ENCODE assay signal across 27 mouse cellular contexts in the genomic region with DNA sequence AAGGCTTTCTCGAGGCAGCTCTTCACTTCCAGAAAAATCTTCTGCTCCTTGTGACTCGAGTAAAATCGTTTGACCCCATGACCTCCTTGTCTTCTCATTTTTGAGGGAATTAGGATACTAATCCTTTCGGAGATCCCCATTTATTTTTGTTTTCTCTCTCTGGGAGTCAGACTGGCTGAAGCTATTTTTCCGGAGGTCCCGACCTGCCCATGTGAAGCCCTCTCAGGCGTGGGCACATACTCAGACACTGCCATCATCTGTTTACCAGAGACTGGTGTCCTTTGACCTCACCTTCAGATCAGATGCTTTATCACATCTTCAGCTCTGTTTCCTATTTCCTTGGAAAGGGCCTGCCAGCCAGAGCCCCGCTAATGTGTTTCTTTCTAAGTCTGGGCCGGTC.
A peak's percentile ranks its signal among the peaks of the same experiment; 100 is the strongest.
DNase-seq lines count a peak whose midpoint lies in the region; ATAC-seq and TF ChIP-seq lines count a peak whose summit lies in the region.
"Had no signal": no experiment of that assay in that cellular context is flagged by ENCODE, and none has a peak within 500 bp of the region (broad histone marks: within the 10 kb centered on the region; RNA-seq: fewer than 3 reads in every experiment).

No protein-coding gene starts in this region.

- no peaks in the 10 kb centered on the region for H3K36me3 ChIP-seq in forebrain, embryonic 10.5 days (replicated peaks)
- no peaks in the 10 kb centered on the region for H3K36me3 ChIP-seq in forebrain, embryonic 13.5 days (ENCODE audit: poor library complexity, severe bottlenecking)
- H3K36me3 ChIP-seq in embryonic facial prominence, embryonic 10.5 days (replicated peaks): no peaks in the 10 kb centered on the region
- H3K36me3 ChIP-seq: embryonic facial prominence, embryonic 15.5 days; intestine, embryonic 15.5 days; kidney, embryonic 15.5 days; limb, embryonic 12.5 days; liver, embryonic 15.5 days; lung, embryonic 15.5 days; midbrain, embryonic 15.5 days had no signal

- 0 out of 2 replicates have a peak overlapping the region, but pooled peaks have one; percentile 20 for H3K27ac ChIP-seq in forebrain, embryonic 10.5 days
- H3K27ac ChIP-seq in forebrain, embryonic 13.5 days: no peak overlapping the region
- H3K27ac ChIP-seq in embryonic facial prominence, embryonic 10.5 days (replicated peaks): peak overlapping the region; percentile 52; the same call in 1 of the 2 replicates
- H3K27ac ChIP-seq: embryonic facial prominence, embryonic 15.5 days; hindbrain, postnatal 0 days; intestine, embryonic 15.5 days; kidney, embryonic 15.5 days; limb, embryonic 12.5 days; liver, embryonic 15.5 days; lung, embryonic 15.5 days; midbrain, embryonic 15.5 days had no signal

- intact Hi-C loops in left cerebral cortex, postnatal 4 days (cut with DNase I): no loop called here

- H3K4me2 ChIP-seq in forebrain, embryonic 13.5 days: no peak overlapping the region
- H3K4me2 ChIP-seq: embryonic facial prominence, embryonic 15.5 days; intestine, embryonic 15.5 days; kidney, embryonic 15.5 days; limb, embryonic 12.5 days; liver, embryonic 15.5 days; lung, embryonic 15.5 days; midbrain, embryonic 15.5 days had no signal

- WGBS in forebrain, embryonic 10.5 days: 46% methylated on average over 9 of the region's 9 CpGs
- 57% methylated on average over 9 of the region's 9 CpGs for WGBS in forebrain, embryonic 13.5 days
- 23% methylated on average over 9 of the region's 9 CpGs for WGBS in embryonic facial prominence, embryonic 10.5 days

- CTCF ChIA-PET in Patski (lab: Charles Lee): no interaction called here

- H3K4me1 ChIP-seq in forebrain, embryonic 10.5 days: peaks cover 10% of the 10 kb centered on the region
- H3K4me1 ChIP-seq in forebrain, embryonic 13.5 days: no peaks in the 10 kb centered on the region
- peaks cover 28% of the 10 kb centered on the region for H3K4me1 ChIP-seq in embryonic facial prominence, embryonic 10.5 days
- H3K4me1 ChIP-seq: embryonic facial prominence, embryonic 15.5 days; kidney, embryonic 15.5 days; limb, embryonic 12.5 days; liver, embryonic 15.5 days; megakaryocyte, embryonic 14.5 days had no signal

- in situ Hi-C loops in Patski (cut with MboI; ENCODE audit: low pct_unique_long_range_greater_than_20kb): no loop called here

- no peaks in the 10 kb centered on the region for H3K9me3 ChIP-seq in forebrain, embryonic 10.5 days
- H3K9me3 ChIP-seq in forebrain, embryonic 13.5 days (replicated peaks): no peaks in the 10 kb centered on the region
- no peaks in the 10 kb centered on the region for H3K9me3 ChIP-seq in embryonic facial prominence, embryonic 10.5 days
- H3K9me3 ChIP-seq: embryonic facial prominence, embryonic 15.5 days; intestine, embryonic 15.5 days; kidney, embryonic 15.5 days; limb, embryonic 12.5 days; liver, embryonic 15.5 days; lung, embryonic 15.5 days; midbrain, embryonic 15.5 days had no signal

- no peak for DNase-seq in forebrain, embryonic 10.5 days (ENCODE audit: extremely low spot score, low spot score)
- DNase-seq in kidney, adult 9 months: peak; percentile 2
- DNase-seq in kidney, adult 8-10 months: no peak
- DNase-seq in Patski (ENCODE audit: low read depth, low spot score): peak; percentile 4
- DNase-seq in embryonic facial prominence, embryonic 10.5 days (ENCODE audit: low spot score): peak; percentile 58
- DNase-seq in left cerebral cortex, postnatal 4 days: no peak
- DNase-seq in left cerebral cortex, adult 18-20 months (ENCODE audit: low spot score in 2 of 2): no peak
- DNase-seq: adrenal gland, adult 8-10 months; cerebellum, adult 2 months; cerebellum, postnatal 14 days; heart, postnatal 14 days; layer of hippocampus, adult 9-11 months; lung, postnatal 36 days; thymus, adult 2 months; thymus, postnatal 4 days had no signal

- no peaks in the 10 kb centered on the region for H3K27me3 ChIP-seq in forebrain, embryonic 10.5 days (ENCODE audit: poor library complexity, severe bottlenecking)
- H3K27me3 ChIP-seq in forebrain, embryonic 13.5 days: no peaks in the 10 kb centered on the region
- H3K27me3 ChIP-seq in Patski: no peaks in the 10 kb centered on the region
- H3K27me3 ChIP-seq in embryonic facial prominence, embryonic 10.5 days (replicated peaks; ENCODE audit: low read depth, poor library complexity, severe bottlenecking): no peaks in the 10 kb centered on the region
- H3K27me3 ChIP-seq: CH12.LX; embryonic facial prominence, embryonic 15.5 days; intestine, embryonic 15.5 days; kidney, embryonic 15.5 days; limb, embryonic 12.5 days; liver, embryonic 15.5 days; lung, embryonic 15.5 days; megakaryocyte, embryonic 14.5 days; midbrain, embryonic 15.5 days had no signal

- no peak for ATAC-seq in forebrain, embryonic 13.5 days
- no peak for ATAC-seq in Patski
- ATAC-seq: forebrain, embryonic 14.5 days; hindbrain, postnatal 0 days; intestine, embryonic 15.5 days; midbrain, embryonic 15.5 days had no signal

- no peak for TF ChIP-seq CTCF in Patski (IDR thresholded peaks at IDR 0.05)

- H3K9ac ChIP-seq in forebrain, embryonic 13.5 days: no peak overlapping the region
- H3K9ac ChIP-seq: embryonic facial prominence, embryonic 15.5 days; intestine, embryonic 15.5 days; kidney, embryonic 15.5 days; limb, embryonic 12.5 days; liver, embryonic 15.5 days; lung, embryonic 15.5 days; midbrain, embryonic 15.5 days had no signal

- no peak overlapping the region for H3K4me3 ChIP-seq in forebrain, embryonic 10.5 days
- no peak overlapping the region for H3K4me3 ChIP-seq in forebrain, embryonic 13.5 days
- H3K4me3 ChIP-seq in embryonic facial prominence, embryonic 10.5 days: no peak overlapping the region
- H3K4me3 ChIP-seq: embryonic facial prominence, embryonic 15.5 days; intestine, embryonic 15.5 days; kidney, embryonic 15.5 days; limb, embryonic 12.5 days; liver, embryonic 15.5 days; lung, embryonic 15.5 days; megakaryocyte, embryonic 14.5 days; midbrain, embryonic 15.5 days had no signal

- POLR2A ChIA-PET in Patski (lab: Charles Lee): interaction anchor here (1.3 kb wide), 1 partner anchor 11 kb away, joined by 3 read pairs; no protein-coding TSS in a partner anchor

Comparison
In these comparisons a context has a peak if more than half of its experiments do, and no peak if none do; other contexts are left out.
1. DNase-seq: peak in kidney, adult 9 months (single experiment), Patski (single experiment) and embryonic facial prominence, embryonic 10.5 days (single experiment); none in forebrain, embryonic 10.5 days (single experiment), kidney, adult 8-10 months (0 of 2), left cerebral cortex, postnatal 4 days (single experiment) and left cerebral cortex, adult 18-20 months (0 of 2).